8 mouse cellular contexts compared by ENCODE assay signal in genomic region chr2:154676653-154677609, GRCm38 (mm10). TPM values are rescaled to one million over a fixed set of nuclear protein-coding genes. Genes with fewer than 3 reads are reported as not detected.
DNase-seq lines count a peak whose midpoint lies in the region; ATAC-seq and TF ChIP-seq lines count a peak whose summit lies in the region.

No protein-coding gene starts in this region.

- peak; percentile 88 for ATAC-seq in forebrain, embryonic 11.5 days (replicated peaks; ENCODE audit: low FRiP score)
- peak; percentile 86 for ATAC-seq in hindbrain, embryonic 12.5 days (ENCODE audit: low FRiP score)
- ATAC-seq in limb, embryonic 12.5 days (ENCODE audit: insufficient number of reproducible peaks, insufficient read depth, low FRiP score, low TSS enrichment, low read depth) = no peak
- ATAC-seq in midbrain, embryonic 11.5 days (ENCODE audit: low FRiP score) = peak; percentile 93
- peak; percentile 68 for ATAC-seq in stomach, postnatal 0 days (ENCODE audit: low FRiP score, low TSS enrichment)

- no peak for TF ChIP-seq EP300 in stomach, postnatal 0 days (optimal IDR thresholded peaks at IDR 0.05)

- no peaks in the 10 kb centered on the region; the same call in 1 of the 2 replicates for H3K36me3 ChIP-seq in forebrain, embryonic 11.5 days (ENCODE audit: control insufficient read depth, insufficient read depth, low read length)
- H3K36me3 ChIP-seq in hindbrain, embryonic 12.5 days = 0 out of 2 replicates have a peak, but pooled peaks cover 5% of the 10 kb centered on the region
- peaks cover 17% of the 10 kb centered on the region; the same call in 1 of the 2 replicates for H3K36me3 ChIP-seq in limb, embryonic 12.5 days
- peaks cover 3% of the 10 kb centered on the region; the same call in 1 of the 2 replicates for H3K36me3 ChIP-seq in midbrain, embryonic 11.5 days (ENCODE audit: control insufficient read depth, insufficient read depth, low read length)
- 0 out of 2 replicates have a peak, but pooled peaks cover 3% of the 10 kb centered on the region for H3K36me3 ChIP-seq in stomach, postnatal 0 days (ENCODE audit: control insufficient read depth, insufficient read depth, low read length)

- DNase-seq in adrenal gland, postnatal 10 days = peak; percentile 58
- DNase-seq in adrenal gland, adult 8-10 months = no peak
- peak; percentile 83 for DNase-seq in c-Kit-positive CD71-positive TER-119-positive erythroid progenitor cells, embryonic 14.5 days (ENCODE audit: low spot score)
- peak; percentile 59 for DNase-seq in forebrain, embryonic 11.5 days (ENCODE audit: low spot score)
- DNase-seq in midbrain, embryonic 11.5 days (ENCODE audit: low spot score, missing footprints) = peak; percentile 93
- peak; percentile 31 for DNase-seq in stomach, postnatal 0 days (ENCODE audit: low spot score)

- 0 out of 2 replicates have a peak overlapping the region, but pooled peaks have one; percentile 5 for H3K4me3 ChIP-seq in forebrain, embryonic 11.5 days (ENCODE audit: low read depth, low read length)
- H3K4me3 ChIP-seq in hindbrain, embryonic 12.5 days = peak overlapping the region; percentile 21
- no peak overlapping the region for H3K4me3 ChIP-seq in limb, embryonic 12.5 days (replicated peaks)
- H3K4me3 ChIP-seq in midbrain, embryonic 11.5 days (ENCODE audit: low read depth, low read length) = 0 out of 2 replicates have a peak overlapping the region, but pooled peaks have one; percentile 2
- no peak overlapping the region for H3K4me3 ChIP-seq in stomach, postnatal 0 days (ENCODE audit: low read depth, low read length)

- WGBS in forebrain, embryonic 11.5 days = 58% methylated on average over 19 of the region's 19 CpGs
- 58% methylated on average over 19 of the region's 19 CpGs for WGBS in hindbrain, embryonic 12.5 days
- 71% methylated on average over 19 of the region's 19 CpGs for whole genome bisulfite sequencing in limb, embryonic 12.5 days
- 58% methylated on average over 19 of the region's 19 CpGs for WGBS in midbrain, embryonic 11.5 days
- 56% methylated on average over 19 of the region's 19 CpGs for WGBS in stomach, postnatal 0 days

- peak overlapping the region; percentile 44; the same call in 1 of the 2 replicates for H3K9ac ChIP-seq in forebrain, embryonic 11.5 days (ENCODE audit: low read length)
- peak overlapping the region; percentile 54 for H3K9ac ChIP-seq in hindbrain, embryonic 12.5 days
- no peak overlapping the region for H3K9ac ChIP-seq in limb, embryonic 12.5 days (replicated peaks)
- peak overlapping the region; percentile 33; the same call in 1 of the 2 replicates for H3K9ac ChIP-seq in midbrain, embryonic 11.5 days (ENCODE audit: low read length)
- peak overlapping the region; percentile 23; the same call in 1 of the 2 replicates for H3K9ac ChIP-seq in stomach, postnatal 0 days (ENCODE audit: low read length)

- no peak for TF ChIP-seq CTCF in stomach, postnatal 0 days (IDR thresholded peaks at IDR 0.05; ENCODE audit: low read depth)

- H3K4me1 ChIP-seq in forebrain, embryonic 11.5 days (replicated peaks; ENCODE audit: control insufficient read depth, insufficient read depth, low read length) = peaks cover 15% of the 10 kb centered on the region; the same call in 1 of the 2 replicates
- peaks cover 29% of the 10 kb centered on the region for H3K4me1 ChIP-seq in hindbrain, embryonic 12.5 days
- peaks cover 16% of the 10 kb centered on the region for H3K4me1 ChIP-seq in limb, embryonic 12.5 days (replicated peaks)
- H3K4me1 ChIP-seq in midbrain, embryonic 11.5 days (ENCODE audit: control insufficient read depth, insufficient read depth, low read length) = peaks cover 20% of the 10 kb centered on the region
- peaks cover 6% of the 10 kb centered on the region; the same call in 1 of the 2 replicates for H3K4me1 ChIP-seq in stomach, postnatal 0 days (replicated peaks; ENCODE audit: control insufficient read depth, insufficient read depth)

- H3K9me3 ChIP-seq in forebrain, embryonic 11.5 days (ENCODE audit: control insufficient read depth, low read length) = no peaks in the 10 kb centered on the region
- no peaks in the 10 kb centered on the region for H3K9me3 ChIP-seq in hindbrain, embryonic 12.5 days (replicated peaks)
- H3K9me3 ChIP-seq in limb, embryonic 12.5 days = no peaks in the 10 kb centered on the region
- no peaks in the 10 kb centered on the region for H3K9me3 ChIP-seq in midbrain, embryonic 11.5 days (ENCODE audit: control insufficient read depth, low read length)
- H3K9me3 ChIP-seq in stomach, postnatal 0 days (ENCODE audit: control insufficient read depth, low read length) = no peaks in the 10 kb centered on the region

- H3K27ac ChIP-seq in forebrain, embryonic 11.5 days (ENCODE audit: low read depth, low read length) = peak overlapping the region; percentile 88
- peak overlapping the region; percentile 91 for H3K27ac ChIP-seq in hindbrain, embryonic 12.5 days
- H3K27ac ChIP-seq in limb, embryonic 12.5 days = peak overlapping the region; percentile 57; the same call in 1 of the 2 replicates
- peak overlapping the region; percentile 72 for H3K27ac ChIP-seq in midbrain, embryonic 11.5 days (ENCODE audit: low read depth, low read length)
- H3K27ac ChIP-seq in stomach, postnatal 0 days (replicated peaks) = peak overlapping the region; percentile 88

- H3K4me2 ChIP-seq in forebrain, embryonic 11.5 days (ENCODE audit: low read depth, low read length, severe bottlenecking) = peak overlapping the region; percentile 42
- peak overlapping the region; percentile 51 for H3K4me2 ChIP-seq in hindbrain, embryonic 12.5 days (replicated peaks)
- H3K4me2 ChIP-seq in limb, embryonic 12.5 days = peak overlapping the region; percentile 30; the same call in 1 of the 2 replicates
- peak overlapping the region; percentile 39 for H3K4me2 ChIP-seq in midbrain, embryonic 11.5 days
- H3K4me2 ChIP-seq in stomach, postnatal 0 days (replicated peaks; ENCODE audit: low read depth) = peak overlapping the region; percentile 45

- no peaks in the 10 kb centered on the region for H3K27me3 ChIP-seq in forebrain, embryonic 11.5 days (ENCODE audit: control insufficient read depth, insufficient read depth, low read length)
- no peaks in the 10 kb centered on the region for H3K27me3 ChIP-seq in hindbrain, embryonic 12.5 days
- no peaks in the 10 kb centered on the region for H3K27me3 ChIP-seq in limb, embryonic 12.5 days
- H3K27me3 ChIP-seq in midbrain, embryonic 11.5 days (ENCODE audit: control insufficient read depth, insufficient read depth, low read length) = no peaks in the 10 kb centered on the region
- H3K27me3 ChIP-seq in stomach, postnatal 0 days (ENCODE audit: control insufficient read depth, insufficient read depth, low read length) = no peaks in the 10 kb centered on the region

RNA-seq across cellular contexts. Expression of gene Chmp4b, which starts 25.4 kb away (rescaled TPM):
- total RNA-seq in adrenal gland, postnatal 10 days (2021) = 100 to 1,000 TPM; 174 to 180 TPM
- 100 to 1,000 TPM; 224 to 310 (median 256) TPM for total RNA-seq in adrenal gland, adult 8-10 months (2022)
- 13.3 and 16.7 TPM in 2 replicates for polyA plus RNA-seq in forebrain, embryonic 11.5 days (2014; fragmentation: Nextera tagmentation; extraction: Ambion mirVana)
- polyA plus RNA-seq in hindbrain, embryonic 12.5 days (2016; fragmentation: Nextera tagmentation; extraction: Ambion mirVana) = 26.6 and 28.4 TPM in 2 replicates
- polyA plus RNA-seq in limb, embryonic 12.5 days (2016; fragmentation: Nextera tagmentation; extraction: Ambion mirVana) = 24.8 and 25.4 TPM in 2 replicates
- 12.7 and 14.0 TPM in 2 replicates for polyA plus RNA-seq in midbrain, embryonic 11.5 days (2014; fragmentation: Nextera tagmentation; extraction: Ambion mirVana)
- 37.3 and 42.7 TPM in 2 replicates for polyA plus RNA-seq in stomach, postnatal 0 days (2015; fragmentation: Nextera tagmentation; extraction: Ambion mirVana)

Comparison
In these comparisons a context has a peak if more than half of its experiments do, and no peak if none do; other contexts are left out.
1. H3K4me3 ChIP-seq: peak in forebrain, embryonic 11.5 days (single experiment), hindbrain, embryonic 12.5 days (single experiment) and midbrain, embryonic 11.5 days (single experiment); none in limb, embryonic 12.5 days (single experiment) and stomach, postnatal 0 days (single experiment).
2. Peak in every context shown above with its lines, with median percentiles within 50 percentile points of each other: H3K27ac ChIP-seq and H3K4me2 ChIP-seq.